Mouse (Mus musculus) naive thymus-derived CD4-positive, alpha-beta T cell, adult 2 months (primary cell): ENCODE data around the gene Dazap1.

Experiments used
- DNase-seq: peaks from one replicate; pipeline ENCODE4 v3.0.0-alpha.2; 2011; ENCODE audit warnings: low read depth

Gene Dazap1

GRCm38 (mm10) chr10:80298571-80299281 is 37.4 kb downstream of the Dazap1 start:
- no peak for DNase-seq

DNA sequence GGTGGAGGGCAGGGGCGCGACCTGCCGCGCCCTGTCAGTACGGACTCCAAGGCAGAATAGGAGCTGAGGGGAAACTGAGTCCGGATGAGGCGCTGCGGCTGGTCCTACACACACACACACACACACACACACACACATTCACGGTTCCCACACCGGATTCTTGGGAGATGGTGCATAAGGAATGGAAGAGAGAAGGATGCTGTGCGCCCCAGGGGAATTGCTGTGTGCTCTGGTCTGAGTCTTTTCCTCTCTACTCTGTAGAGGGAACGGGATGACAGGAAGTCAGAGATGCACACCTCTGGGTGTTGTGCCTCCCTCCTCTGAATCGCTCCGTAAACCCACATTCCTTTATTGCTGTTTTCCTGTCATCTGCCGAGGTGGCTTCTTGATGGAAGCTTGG is 38.0 kb downstream of the Dazap1 start:
- DNase-seq, result no peak

DNA sequence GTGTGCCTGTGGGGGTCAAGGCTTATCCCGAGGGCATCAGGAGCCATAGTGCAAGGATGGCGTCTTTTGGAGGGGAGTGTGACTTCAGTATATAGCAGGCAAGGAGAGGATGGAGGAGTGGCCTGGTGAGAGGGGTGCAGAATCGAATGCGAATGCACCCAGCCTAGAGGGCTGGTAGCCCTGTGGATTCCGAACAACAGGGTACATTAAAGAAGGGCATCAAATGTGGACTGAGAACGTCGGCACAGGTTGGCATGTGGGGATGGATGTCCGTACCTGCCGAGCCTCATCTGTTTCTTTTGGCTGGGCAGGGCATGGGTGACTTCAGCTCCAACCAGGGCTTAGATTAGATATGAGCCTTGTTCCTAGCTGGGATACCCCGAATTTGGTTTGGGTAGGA is 38.5 kb downstream of the Dazap1 start:
- DNase-seq, result no peak

DNA sequence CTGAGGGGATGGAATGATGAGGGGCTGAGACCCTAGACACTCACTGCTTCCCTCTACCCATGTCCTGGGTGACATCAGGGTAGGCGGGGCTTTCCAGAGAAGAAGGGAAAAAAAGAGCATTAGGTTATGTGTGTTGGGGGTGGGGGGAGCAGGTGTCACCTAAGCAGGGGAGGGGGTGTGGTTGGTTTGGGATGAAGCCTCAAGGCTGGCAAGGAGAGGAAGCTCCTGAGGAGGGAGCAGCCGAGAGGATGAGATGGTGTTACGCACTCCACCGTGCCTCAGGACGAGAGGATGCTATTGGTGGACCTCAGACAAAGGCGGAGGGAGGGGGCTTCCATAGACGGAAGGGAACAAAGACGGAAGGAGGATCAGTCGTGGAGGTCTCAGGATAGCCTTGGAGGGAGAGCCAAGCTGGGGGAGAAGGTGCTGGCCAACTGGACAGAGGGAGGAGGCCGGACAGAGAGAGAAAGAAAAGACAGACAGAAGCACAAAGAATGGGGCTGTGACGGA is 39.4 kb downstream of the Dazap1 start:
- no peak for DNase-seq

DNA sequence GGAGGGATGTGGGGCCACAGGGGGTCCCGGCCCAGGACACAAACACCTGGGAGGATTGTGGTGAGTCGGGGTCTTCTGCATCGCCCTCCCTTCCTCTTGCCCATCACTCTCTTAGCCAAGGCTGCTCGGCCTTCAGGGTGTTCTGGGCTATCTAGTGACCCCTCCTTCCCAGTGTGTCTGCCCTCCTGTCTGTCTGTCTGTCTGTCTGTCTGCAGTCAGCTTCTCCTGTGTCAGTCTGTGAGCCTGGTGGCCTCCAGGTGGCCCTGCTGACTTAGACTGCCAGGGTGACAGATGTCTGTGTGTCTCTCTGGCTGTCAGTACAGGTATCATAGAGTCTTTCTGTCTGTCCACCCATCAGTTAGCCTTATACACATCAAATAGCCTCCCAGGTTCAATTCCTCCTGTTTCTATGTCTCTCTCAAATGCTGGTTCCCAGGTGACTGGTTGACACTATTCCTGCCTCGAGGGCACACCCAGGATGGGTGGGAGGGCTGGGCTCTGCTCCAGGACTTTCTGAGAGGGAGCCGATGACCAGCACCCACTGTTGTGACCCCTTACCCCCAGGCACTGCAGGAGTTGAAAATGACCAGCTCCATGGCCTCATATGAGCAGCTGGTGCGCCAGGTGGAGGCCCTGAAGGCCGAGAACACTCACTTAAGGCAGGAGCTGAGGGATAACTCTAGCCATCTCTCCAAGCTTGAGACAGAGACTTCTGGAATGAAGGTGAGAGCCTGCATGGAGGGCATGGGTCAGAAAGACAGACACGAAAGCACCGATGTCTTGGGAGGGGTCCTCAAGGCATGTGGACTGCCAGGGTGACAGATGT is 40.2 kb downstream of the Dazap1 start:
- no peak for DNase-seq

- no peak for DNase-seq
Measured at GRCm38 (mm10) chr10:80302082-80302355, 40.7 kb downstream of the Dazap1 start.

GRCm38 (mm10) chr10:80302471-80302881 is 41.2 kb downstream of the Dazap1 start:
- no peak for DNase-seq

DNA sequence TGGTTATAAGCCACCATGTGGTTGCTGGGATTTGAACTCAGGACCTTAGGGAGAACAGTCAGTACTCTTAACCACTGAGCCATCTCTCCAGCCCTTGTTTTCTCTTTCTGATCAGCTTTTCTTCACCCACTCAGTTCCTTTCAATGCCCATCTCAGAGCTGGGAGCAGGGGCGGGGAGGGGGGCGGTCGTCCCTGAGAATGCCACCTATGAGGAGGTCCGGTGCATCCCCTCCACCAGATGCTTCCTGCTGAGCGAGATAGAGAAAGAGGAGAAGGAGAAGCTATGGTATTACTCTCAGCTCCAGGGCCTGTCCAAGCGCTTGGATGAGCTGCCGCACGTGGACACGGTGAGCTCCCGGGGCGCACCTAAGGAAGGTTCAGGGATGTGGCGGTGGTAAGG is 43.2 kb downstream of the Dazap1 start:
- no peak for DNase-seq

DNA sequence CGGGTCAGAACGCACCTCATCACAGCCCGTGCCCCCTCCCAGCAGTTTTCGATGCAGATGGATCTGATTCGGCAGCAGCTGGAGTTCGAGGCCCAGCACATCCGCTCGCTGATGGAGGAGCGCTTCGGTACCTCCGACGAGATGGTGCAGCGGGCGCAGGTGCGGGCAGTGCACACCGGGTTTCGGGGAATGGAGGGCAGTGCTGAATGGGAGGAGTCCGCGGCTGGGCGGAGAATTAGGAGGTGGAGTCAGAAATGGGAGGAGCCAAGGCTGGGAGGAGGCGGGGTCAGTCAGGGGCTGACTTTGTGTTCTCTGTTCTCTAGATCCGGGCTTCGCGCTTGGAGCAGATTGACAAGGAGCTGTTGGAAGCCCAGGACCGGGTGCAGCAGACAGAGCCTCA is 43.6 kb downstream of the Dazap1 start:
- DNase-seq, result peak; percentile 68

- DNase-seq, result no peak
Measured at GRCm38 (mm10) chr10:80311560-80311959, 50.3 kb downstream of the Dazap1 start.

GRCm38 (mm10) chr10:80312586-80313504 is 51.6 kb downstream of the Dazap1 start:
- no peak for DNase-seq

DNA sequence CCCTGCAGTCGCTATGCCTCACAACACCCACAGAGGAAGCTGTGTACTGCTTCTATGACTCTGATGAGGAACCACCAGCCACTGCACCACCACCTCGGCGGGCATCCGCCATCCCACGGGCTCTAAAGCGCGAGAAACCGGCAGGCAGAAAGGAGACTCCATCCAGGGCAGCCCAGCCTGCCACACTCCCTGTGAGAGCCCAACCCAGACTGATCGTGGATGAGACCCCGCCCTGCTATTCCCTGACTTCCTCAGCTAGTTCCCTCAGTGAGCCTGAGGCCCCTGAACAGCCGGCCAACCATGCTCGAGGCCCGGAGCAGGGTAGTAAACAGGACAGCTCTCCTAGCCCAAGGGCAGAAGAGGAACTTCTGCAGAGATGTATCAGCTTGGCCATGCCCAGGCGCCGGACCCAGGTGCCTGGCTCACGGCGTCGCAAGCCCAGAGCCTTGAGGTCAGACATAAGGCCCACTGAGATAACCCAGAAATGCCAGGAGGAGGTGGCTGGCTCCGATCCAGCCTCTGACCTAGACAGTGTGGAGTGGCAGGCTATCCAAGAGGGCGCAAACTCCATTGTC is 52.4 kb downstream of the Dazap1 start:
- no peak for DNase-seq

- no peak for DNase-seq
Measured at GRCm38 (mm10) chr10:80314494-80315001, 53.3 kb downstream of the Dazap1 start.

DNA sequence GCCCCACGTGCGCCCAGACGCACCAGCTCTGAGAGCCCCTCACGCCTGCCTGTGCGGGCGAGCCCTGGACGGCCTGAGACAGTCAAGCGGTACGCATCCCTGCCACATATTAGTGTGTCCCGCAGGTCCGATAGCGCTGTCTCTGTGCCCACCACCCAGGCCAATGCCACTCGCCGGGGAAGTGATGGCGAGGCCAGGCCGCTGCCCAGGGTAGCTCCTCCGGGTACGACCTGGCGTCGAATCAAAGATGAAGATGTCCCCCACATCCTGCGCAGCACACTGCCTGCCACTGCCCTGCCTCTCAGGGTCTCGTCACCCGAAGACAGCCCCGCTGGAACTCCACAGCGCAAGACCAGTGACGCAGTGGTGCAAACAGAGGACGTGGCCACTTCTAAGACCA is 54.0 kb downstream of the Dazap1 start:
- DNase-seq, result no peak

DNA sequence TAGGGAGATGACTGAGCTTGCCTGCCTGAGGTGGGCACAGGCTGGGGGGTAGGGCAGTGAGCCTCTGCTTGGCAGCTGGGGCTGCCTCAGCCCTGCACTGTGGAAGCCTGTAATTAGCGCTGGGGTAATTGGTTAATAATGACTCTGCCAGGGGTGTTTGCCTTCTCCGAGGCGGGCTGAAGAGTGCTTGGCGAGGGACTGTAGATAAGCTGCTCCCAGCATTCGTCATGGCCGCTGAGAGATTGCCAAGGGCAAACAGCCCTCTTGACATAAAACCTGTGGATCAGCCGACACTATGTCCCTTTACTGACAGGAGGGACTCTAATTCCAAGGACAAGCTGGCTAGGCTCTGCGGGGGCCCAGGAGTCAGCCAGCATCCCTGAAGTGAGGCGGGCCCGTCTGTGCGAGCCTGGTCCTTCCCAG is 55.1 kb downstream of the Dazap1 start:
- no peak for DNase-seq

GRCm38 (mm10) chr10:80317011-80317410 is 55.7 kb downstream of the Dazap1 start:
- no peak for DNase-seq

DNA sequence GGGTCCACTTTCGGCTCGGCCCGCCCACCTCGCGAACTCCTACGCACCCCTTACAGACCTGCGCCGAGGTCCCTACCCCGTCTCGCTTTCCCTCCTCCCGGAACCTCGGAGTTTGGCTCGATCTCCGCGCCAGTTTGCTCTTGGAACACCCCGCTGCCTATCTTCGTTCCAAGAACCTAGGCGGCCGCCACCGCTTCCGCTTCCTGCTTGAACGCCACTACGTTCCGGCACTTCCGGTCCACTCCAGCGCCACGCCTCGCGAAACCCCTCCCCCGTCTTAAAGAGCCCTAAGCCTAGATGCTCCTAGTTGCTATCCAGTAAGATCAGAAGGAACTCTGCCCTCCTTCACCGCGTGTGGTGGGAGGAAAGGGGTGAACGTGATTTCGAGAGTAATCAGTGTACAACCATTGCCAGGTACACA is 59.1 kb downstream of the Dazap1 start, which contains the start of gene 2310011J03Rik:
TSS of gene 2310011J03Rik (minus strand) at position 198 of the 421 bp plus-strand sequence.
- DNase-seq, result peak; percentile 92

- DNase-seq, result peak; percentile 71
Measured at GRCm38 (mm10) chr10:80321014-80321669, 59.9 kb downstream of the Dazap1 start.

DNA sequence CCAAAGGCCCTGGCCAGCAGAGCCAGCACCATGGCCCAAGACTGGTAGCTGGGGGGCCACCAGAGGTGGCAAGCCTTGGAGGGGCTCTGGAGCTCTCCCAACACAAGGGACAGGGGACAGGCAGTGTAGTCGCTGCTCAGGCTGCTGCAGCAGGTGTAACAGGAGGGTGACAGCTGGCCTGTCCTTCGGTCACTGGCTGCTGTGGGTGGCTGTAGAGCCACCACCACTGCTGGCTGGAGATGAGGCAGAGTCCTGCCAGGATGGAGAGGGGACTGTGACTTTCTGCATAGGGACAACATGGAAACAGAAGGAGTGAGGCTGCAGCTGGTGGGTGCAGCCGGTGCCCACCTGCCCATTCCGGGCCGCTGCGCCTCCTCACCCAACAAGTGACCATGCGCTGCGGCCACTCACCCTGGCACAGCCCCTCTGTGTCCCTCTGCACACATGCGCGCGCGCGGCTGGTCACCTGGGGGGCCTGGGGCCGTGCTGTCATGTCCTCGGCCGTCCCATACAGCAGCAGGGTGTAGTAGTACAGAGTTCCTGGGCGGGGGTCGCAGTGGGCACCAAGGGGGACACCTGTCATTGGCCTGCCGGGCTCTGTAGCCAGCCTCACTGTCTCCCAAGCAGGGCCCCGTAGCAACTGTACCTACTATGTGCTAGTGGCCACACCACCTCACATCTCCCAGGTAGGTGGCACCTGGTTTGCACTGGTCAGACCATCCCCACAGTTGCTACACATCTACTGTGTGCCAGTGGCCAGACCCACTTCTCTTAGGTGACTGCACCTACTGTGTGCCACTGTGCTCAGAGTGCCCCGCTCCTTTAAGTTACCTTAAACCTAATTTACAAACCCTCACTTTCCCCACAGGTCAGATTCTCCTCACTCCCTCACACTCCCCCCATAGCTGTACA is 60.6 kb downstream of the Dazap1 start:
- no peak for DNase-seq

DNA sequence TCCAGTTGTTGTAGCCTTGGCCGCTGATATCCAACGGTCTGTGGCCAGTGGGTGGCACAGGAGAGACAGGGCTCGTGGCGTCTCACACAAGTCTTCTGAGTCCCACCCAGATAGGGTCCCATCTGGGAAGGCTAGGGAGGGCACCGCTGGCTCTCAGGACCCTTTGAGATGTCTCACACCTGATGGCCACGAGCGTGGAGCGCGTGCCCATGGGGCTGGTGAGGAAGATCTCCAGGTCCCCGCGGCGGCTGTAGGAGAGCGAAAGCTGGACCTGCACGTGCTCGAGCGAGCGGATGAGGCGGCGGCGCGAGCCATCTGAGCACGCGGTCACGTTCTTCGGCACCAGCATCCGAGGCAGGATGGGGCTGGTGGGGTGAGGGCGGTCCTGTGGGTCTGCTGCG is 61.5 kb downstream of the Dazap1 start:
- DNase-seq, result peak; percentile 62
